Mouse (Mus musculus): ENCODE results near the gene Bmp8b. TPM values are rescaled to one million over a fixed set of nuclear protein-coding genes. Genes with fewer than 3 reads are reported as not detected.
A peak's percentile ranks its signal among the peaks of the same experiment; 100 is the strongest.
"Not testable (repeated sequence)": the region's sequence is repeated elsewhere in the genome, so short reads cannot be mapped to it uniquely, and the experiment has no call there.

Bmp8b gene
- total and polyA plus RNA-seq, 2 experiments from 2014 or later = 0.40 to 0.62 TPM

DNA sequence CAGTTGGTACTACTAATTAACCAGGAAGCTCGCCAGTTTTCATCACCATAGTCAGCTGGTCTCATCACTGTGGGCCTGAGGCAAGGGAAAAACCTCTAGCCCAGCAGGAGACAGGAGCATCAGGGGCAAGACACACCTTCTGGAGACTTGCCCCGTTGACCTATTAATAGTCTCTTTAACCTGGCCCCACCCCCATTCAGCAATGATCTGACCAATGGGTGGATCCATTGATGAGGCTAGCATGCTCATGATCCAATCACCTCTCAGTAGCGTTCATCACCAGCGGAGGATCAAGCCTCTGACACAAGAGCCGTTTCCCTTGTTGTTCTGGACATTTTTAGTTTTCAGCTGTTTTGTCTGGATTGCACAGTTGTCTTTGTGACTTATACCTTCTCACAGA is 12.3 kb upstream of the Bmp8b start:
- no peak overlapping the region for H3K4me2 ChIP-seq (ENCODE audit: low read depth)
- H3K4me3 ChIP-seq (ENCODE audit: low read depth, low read length) = no peak overlapping the region
- WGBS = 74% methylated on average over 5 of the region's 5 CpGs
- H3K9me3 ChIP-seq (ENCODE audit: low read length) = no peaks in the 10 kb centered on the region
- no peak for TF ChIP-seq CTCF (IDR thresholded peaks at IDR 0.05; ENCODE audit: low read depth)
- no peaks in the 10 kb centered on the region for H3K4me1 ChIP-seq (ENCODE audit: insufficient read depth)
- no peak for DNase-seq
- no peaks in the 10 kb centered on the region for H3K36me3 ChIP-seq (ENCODE audit: insufficient read depth)
- no peak overlapping the region for H3K27ac ChIP-seq (ENCODE audit: low read depth, low read length)
- no peak overlapping the region for H3K9ac ChIP-seq
- no peak for ATAC-seq
- no peaks in the 10 kb centered on the region for H3K27me3 ChIP-seq (ENCODE audit: insufficient read depth, low read length)

DNA sequence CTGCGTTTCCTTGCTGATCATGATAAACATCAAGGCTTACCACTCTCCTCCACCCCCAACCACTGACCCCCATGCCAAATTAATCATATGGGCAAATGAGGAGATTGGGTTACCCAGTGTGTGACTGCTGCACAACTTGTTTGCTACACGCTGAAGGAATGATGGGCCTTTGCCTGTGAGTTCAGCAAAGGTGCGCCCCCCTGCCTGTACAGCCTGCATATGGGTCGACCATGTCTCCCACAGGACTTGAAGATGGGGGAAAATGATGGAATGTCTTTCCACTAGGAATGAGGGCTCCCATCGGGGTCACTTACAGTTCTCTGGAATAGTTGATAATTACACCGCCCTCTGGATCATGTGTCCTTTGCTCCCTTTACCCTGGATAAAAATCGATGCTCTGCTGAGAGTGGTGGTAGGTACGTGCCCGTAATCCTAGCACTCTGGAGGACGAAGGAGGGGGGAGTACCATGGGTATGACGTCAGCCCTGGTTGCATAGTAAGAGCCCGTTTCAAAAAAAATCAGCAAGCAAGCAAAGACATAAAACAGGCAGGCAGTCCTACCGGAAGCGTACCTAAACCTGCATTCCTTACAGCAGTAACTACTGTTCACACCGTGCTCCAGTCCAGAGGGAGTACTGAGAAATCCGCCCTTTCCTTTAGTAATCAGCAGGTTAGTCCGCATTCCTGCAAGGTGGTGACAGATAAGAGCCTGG is 11.7 kb upstream of the Bmp8b start:
- 67% methylated on average over 17 of the region's 17 CpGs for WGBS
- H3K9ac ChIP-seq = no peak overlapping the region
- H3K9me3 ChIP-seq (ENCODE audit: low read length) = no peaks in the 10 kb centered on the region
- TF ChIP-seq CTCF (IDR thresholded peaks at IDR 0.05; ENCODE audit: low read depth) = no peak
- ATAC-seq (no peak), DNase-seq (no peak)
- H3K4me1 ChIP-seq (ENCODE audit: insufficient read depth) = no peaks in the 10 kb centered on the region
- no peak overlapping the region for H3K4me2 ChIP-seq (ENCODE audit: low read depth)
- no peaks in the 10 kb centered on the region for H3K27me3 ChIP-seq (ENCODE audit: insufficient read depth, low read length)
- H3K4me3 ChIP-seq (ENCODE audit: low read depth, low read length) = no peak overlapping the region
- H3K27ac ChIP-seq (ENCODE audit: low read depth, low read length) = no peak overlapping the region
- no peaks in the 10 kb centered on the region for H3K36me3 ChIP-seq (ENCODE audit: insufficient read depth)

DNA sequence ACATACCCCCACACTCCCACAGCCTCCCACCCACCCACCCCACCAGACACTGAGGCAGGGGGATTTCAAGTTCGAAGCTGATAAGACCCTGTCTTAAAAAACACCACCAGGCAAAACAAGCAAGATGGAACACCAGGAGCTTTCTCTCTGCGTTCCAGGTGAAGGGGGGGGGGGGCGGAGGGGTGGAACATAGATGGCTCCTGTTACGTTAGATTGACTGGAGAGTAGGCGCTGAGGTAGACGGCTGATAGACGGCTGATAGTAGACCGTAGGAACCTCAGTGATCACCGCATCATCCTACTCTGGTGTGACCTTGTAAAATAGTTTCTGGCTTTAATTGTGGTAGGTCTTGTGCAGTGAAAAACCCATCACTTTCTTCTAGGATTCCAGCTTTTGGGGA is 11.1 kb upstream of the Bmp8b start:
- no peaks in the 10 kb centered on the region for H3K9me3 ChIP-seq (ENCODE audit: low read length)
- 75% methylated on average over 9 of the region's 9 CpGs for WGBS
- no peak overlapping the region for H3K27ac ChIP-seq (ENCODE audit: low read depth, low read length)
- H3K9ac ChIP-seq = no peak overlapping the region
- TF ChIP-seq CTCF (IDR thresholded peaks at IDR 0.05; ENCODE audit: low read depth) = no peak
- DNase-seq = no peak
- H3K4me1 ChIP-seq (ENCODE audit: insufficient read depth) = no peaks in the 10 kb centered on the region
- H3K36me3 ChIP-seq (ENCODE audit: insufficient read depth) = no peaks in the 10 kb centered on the region
- H3K4me3 ChIP-seq (ENCODE audit: low read depth, low read length) = no peak overlapping the region
- no peak overlapping the region for H3K4me2 ChIP-seq (ENCODE audit: low read depth)
- H3K27me3 ChIP-seq (ENCODE audit: insufficient read depth, low read length) = no peaks in the 10 kb centered on the region
- no peak for ATAC-seq

DNA sequence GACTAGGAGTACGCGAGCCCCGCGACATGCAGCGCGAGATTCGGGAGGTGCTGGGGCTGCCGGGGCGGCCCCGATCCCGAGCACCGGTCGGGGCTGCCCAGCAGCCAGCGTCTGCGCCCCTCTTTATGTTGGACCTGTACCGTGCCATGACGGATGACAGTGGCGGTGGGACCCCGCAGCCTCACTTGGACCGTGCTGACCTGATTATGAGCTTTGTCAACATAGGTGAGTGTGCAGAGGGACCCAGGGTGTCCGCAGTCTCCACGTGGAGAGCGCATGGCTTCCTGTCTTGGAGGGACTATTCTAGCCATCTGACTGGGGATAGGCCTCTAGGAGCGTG is 456 bp downstream of the Bmp8b start:
- no peak for TF ChIP-seq CTCF (IDR thresholded peaks at IDR 0.05; ENCODE audit: low read depth)
- Histone ChIP-seq H3K9ac (0 out of 2 replicates have a peak overlapping the region, but pooled peaks have one; percentile 10), H3K27ac (ENCODE audit: low read depth, low read length) (no peak overlapping the region), H3K4me2 (ENCODE audit: low read depth) (peak overlapping the region; percentile 44), H3K9me3 (ENCODE audit: low read length) (no peaks in the 10 kb centered on the region), H3K4me1 (ENCODE audit: insufficient read depth) (no peaks in the 10 kb centered on the region), H3K27me3 (ENCODE audit: insufficient read depth, low read length) (peaks cover 20% of the 10 kb centered on the region), H3K4me3 (ENCODE audit: low read depth, low read length) (peak overlapping the region; percentile 25), H3K36me3 (ENCODE audit: insufficient read depth) (no peaks in the 10 kb centered on the region)
- ATAC-seq (0 out of 2 replicates have a peak, but pooled peaks have one; percentile 12), DNase-seq (no peak)
- 27% methylated on average over 24 of the region's 24 CpGs for WGBS

DNA sequence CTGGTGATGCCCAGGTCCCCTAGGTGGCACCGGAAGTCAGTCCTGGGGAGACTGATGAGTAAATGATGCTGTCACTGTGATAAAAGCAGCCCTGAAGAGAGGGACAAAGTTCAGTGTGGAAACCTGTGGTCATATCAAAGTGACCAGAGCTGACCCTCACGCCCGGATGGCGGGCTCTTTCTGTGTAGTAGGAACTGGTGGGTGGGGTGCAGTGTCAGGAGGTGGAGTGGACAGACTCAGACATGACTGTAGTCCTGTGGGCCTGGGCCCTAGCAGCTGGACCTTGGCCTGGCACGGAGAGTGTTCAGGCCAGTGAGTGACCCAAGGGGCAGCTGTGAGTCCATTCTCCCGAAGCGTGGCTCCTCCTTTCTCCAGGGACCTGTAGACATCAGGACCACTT is 964 bp downstream of the Bmp8b start:
- H3K4me1 ChIP-seq (ENCODE audit: insufficient read depth); H3K27ac ChIP-seq (ENCODE audit: low read depth, low read length); DNase-seq; H3K4me2 ChIP-seq (ENCODE audit: low read depth); H3K9ac ChIP-seq; ATAC-seq; H3K4me3 ChIP-seq (ENCODE audit: low read depth, low read length); H3K9me3 ChIP-seq (ENCODE audit: low read length); H3K36me3 ChIP-seq (ENCODE audit: insufficient read depth): not testable (repeated sequence)
- 91% methylated on average over 7 of the region's 7 CpGs for WGBS
- H3K27me3 ChIP-seq (ENCODE audit: insufficient read depth, low read length) = peaks cover 20% of the 10 kb centered on the region

DNA sequence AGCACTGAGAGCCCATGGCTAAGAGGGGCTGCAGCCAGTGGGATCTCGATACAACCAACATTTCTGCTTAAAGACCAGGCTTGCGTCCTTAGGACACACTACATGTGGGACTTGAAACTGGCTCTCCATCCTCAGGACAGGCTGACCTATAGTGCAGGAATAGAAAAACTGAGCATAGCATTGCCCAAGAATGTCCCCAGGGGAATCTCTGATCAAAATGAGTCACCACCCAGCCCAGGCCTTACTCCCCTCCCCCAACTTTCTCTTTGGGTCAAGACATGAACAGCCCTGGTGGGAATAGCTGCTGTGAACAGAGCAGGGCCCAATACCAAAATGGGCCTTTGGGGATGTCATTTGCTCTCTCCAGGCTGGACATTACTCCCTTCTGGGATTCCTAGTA is 1.9 kb downstream of the Bmp8b start:
- 84% methylated on average over 2 of the region's 2 CpGs for WGBS
- no peak for ATAC-seq

DNA sequence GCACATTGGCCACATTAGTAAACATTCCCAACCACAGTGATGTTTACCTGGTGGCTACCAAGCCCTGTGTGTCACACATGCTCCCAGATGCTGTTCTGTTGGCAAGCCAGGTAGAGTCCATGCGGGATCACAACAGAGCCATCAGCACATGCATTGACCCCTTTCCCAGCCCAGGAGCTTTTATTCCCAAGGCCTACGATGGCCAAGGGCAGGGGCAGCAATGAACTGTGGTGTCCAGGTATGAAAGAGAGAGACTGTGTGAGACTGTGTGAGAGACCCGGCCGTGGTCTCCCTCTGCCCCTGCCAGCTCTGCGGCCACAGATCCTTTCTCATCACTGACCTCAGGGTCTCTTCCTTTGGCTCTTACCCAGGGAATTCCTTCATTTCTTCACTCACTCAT is 3.1 kb downstream of the Bmp8b start:
- H3K4me2 ChIP-seq (ENCODE audit: low read depth) = no peak overlapping the region
- no peaks in the 10 kb centered on the region for H3K4me1 ChIP-seq (ENCODE audit: insufficient read depth)
- H3K27ac ChIP-seq (ENCODE audit: low read depth, low read length) = no peak overlapping the region
- ATAC-seq (no peak), DNase-seq (no peak)
- H3K4me3 ChIP-seq (ENCODE audit: low read depth, low read length) = no peak overlapping the region
- no peak overlapping the region for H3K9ac ChIP-seq
- no peaks in the 10 kb centered on the region for H3K9me3 ChIP-seq (ENCODE audit: low read length)
- H3K36me3 ChIP-seq (ENCODE audit: insufficient read depth) = no peaks in the 10 kb centered on the region
- 89% methylated on average over 5 of the region's 5 CpGs for WGBS
- no peak for TF ChIP-seq CTCF (IDR thresholded peaks at IDR 0.05; ENCODE audit: low read depth)
- peaks cover 20% of the 10 kb centered on the region for H3K27me3 ChIP-seq (ENCODE audit: insufficient read depth, low read length)

More for the DNA sequence above, 1.9 kb downstream of the Bmp8b start:
- Histone ChIP-seq H3K36me3 (ENCODE audit: insufficient read depth) (no peaks in the 10 kb centered on the region), H3K4me1 (ENCODE audit: insufficient read depth) (no peaks in the 10 kb centered on the region), H3K9ac (no peak overlapping the region), H3K9me3 (ENCODE audit: low read length) (no peaks in the 10 kb centered on the region), H3K4me3 (ENCODE audit: low read depth, low read length) (no peak overlapping the region), H3K27ac (ENCODE audit: low read depth, low read length) (no peak overlapping the region), H3K4me2 (ENCODE audit: low read depth) (no peak overlapping the region), H3K27me3 (ENCODE audit: insufficient read depth, low read length) (peaks cover 20% of the 10 kb centered on the region)
- DNase-seq = no peak
- TF ChIP-seq CTCF (IDR thresholded peaks at IDR 0.05; ENCODE audit: low read depth) = no peak

Measured in forebrain, postnatal 0 days (tissue).